25 mouse cellular contexts compared by ENCODE assay signal in genomic region chr2:131139287-131139686, GRCm38 (mm10). TPM values are rescaled to one million over a fixed set of nuclear protein-coding genes. Genes with fewer than 3 reads are reported as not detected.
A peak's percentile ranks its signal among the peaks of the same experiment; 100 is the strongest.
DNase-seq lines count a peak whose midpoint lies in the region; ATAC-seq lines count a peak whose summit lies in the region.
"Had no signal": no experiment of that assay in that cellular context is flagged by ENCODE, and none has a peak within 500 bp of the region (broad histone marks: within the 10 kb centered on the region; RNA-seq: fewer than 3 reads in every experiment).

No protein-coding gene starts in this region.

- DNase-seq in adrenal gland, postnatal 10 days, result peak; percentile 0
- no peak for DNase-seq in adrenal gland, postnatal 25 days
- no peak for DNase-seq in heart, adult 8-10 months (ENCODE audit: low spot score)
- DNase-seq in lung, postnatal 4 days, result no peak
- peak; percentile 0 for DNase-seq in urinary bladder, postnatal 10 days (ENCODE audit: low spot score)
- no peak for DNase-seq in urinary bladder, adult 2 months (ENCODE audit: low spot score)
- DNase-seq: adrenal gland, adult 2 months; cerebellum, postnatal 10 days; thymus, postnatal 36 days had no signal

- no peaks in the 10 kb centered on the region for H3K27me3 ChIP-seq in heart, embryonic 15.5 days
- H3K27me3 ChIP-seq in lung, embryonic 15.5 days, result no peaks in the 10 kb centered on the region
- H3K27me3 ChIP-seq: embryonic facial prominence, embryonic 12.5 days; forebrain, embryonic 13.5 days had no signal

- 83% methylated on average over 5 of the region's 5 CpGs for WGBS in heart, embryonic 15.5 days
- 80% methylated on average over 5 of the region's 5 CpGs for WGBS in lung, embryonic 15.5 days

- H3K4me1 ChIP-seq in heart, embryonic 15.5 days (replicated peaks), result peaks cover 53% of the 10 kb centered on the region
- H3K4me1 ChIP-seq in lung, embryonic 15.5 days, result peaks cover 21% of the 10 kb centered on the region

- no peak for ATAC-seq in heart, embryonic 15.5 days (replicated peaks; ENCODE audit: insufficient number of reproducible peaks, insufficient read depth, low FRiP score, low read depth)
- ATAC-seq in lung, embryonic 15.5 days (ENCODE audit: borderline replicate concordance, extremely low read depth, low FRiP score, low TSS enrichment), result no peak
- ATAC-seq: forebrain, embryonic 13.5 days; hindbrain, postnatal 0 days had no signal

- H3K27ac ChIP-seq in heart, embryonic 15.5 days, result peak overlapping the region; percentile 80
- H3K27ac ChIP-seq in lung, embryonic 15.5 days, result peak overlapping the region; percentile 73; the same call in 1 of the 2 replicates
- H3K27ac ChIP-seq: embryonic facial prominence, embryonic 12.5 days; forebrain, embryonic 13.5 days; hindbrain, postnatal 0 days; left cerebral cortex, adult 2 months had no signal

- H3K9ac ChIP-seq in heart, embryonic 15.5 days, result no peak overlapping the region
- no peak overlapping the region for H3K9ac ChIP-seq in lung, embryonic 15.5 days
- H3K9ac ChIP-seq: embryonic facial prominence, embryonic 12.5 days; forebrain, embryonic 13.5 days; liver, embryonic 14.5 days had no signal

- H3K9me3 ChIP-seq in heart, embryonic 15.5 days (replicated peaks), result no peaks in the 10 kb centered on the region
- no peaks in the 10 kb centered on the region for H3K9me3 ChIP-seq in lung, embryonic 15.5 days
- H3K9me3 ChIP-seq: embryonic facial prominence, embryonic 12.5 days; forebrain, embryonic 13.5 days; limb, embryonic 10.5 days had no signal

- peaks cover 9% of the 10 kb centered on the region for H3K36me3 ChIP-seq in heart, embryonic 15.5 days
- H3K36me3 ChIP-seq in lung, embryonic 15.5 days, result peaks cover 14% of the 10 kb centered on the region

- no peak overlapping the region for H3K4me3 ChIP-seq in heart, embryonic 15.5 days
- no peak overlapping the region for H3K4me3 ChIP-seq in lung, embryonic 15.5 days
- H3K4me3 ChIP-seq: embryonic facial prominence, embryonic 12.5 days; erythroblast, embryonic 14.5 days; forebrain, embryonic 13.5 days; left cerebral cortex, adult 2 months; limb, embryonic 10.5 days had no signal

- no peak overlapping the region for H3K4me2 ChIP-seq in heart, embryonic 15.5 days
- H3K4me2 ChIP-seq in lung, embryonic 15.5 days, result no peak overlapping the region
- H3K4me2 ChIP-seq: embryonic facial prominence, embryonic 12.5 days; forebrain, embryonic 13.5 days had no signal

RNA-seq across cellular contexts. Expression of gene Gm11037, which starts 6.0 kb away (rescaled TPM):
- total RNA-seq in adrenal gland, postnatal 10 days (2021), result not detected
- total RNA-seq in adrenal gland, postnatal 25 days (2021), result not detected in 2 replicates
- not detected in 2 replicates for polyA plus RNA-seq in heart, embryonic 15.5 days (2015; fragmentation: Nextera tagmentation; extraction: Ambion mirVana)
- total RNA-seq in heart, adult 8-10 months (2022), result not detected
- polyA plus RNA-seq in lung, embryonic 15.5 days (2015; fragmentation: Nextera tagmentation; extraction: Ambion mirVana), result not detected in 2 replicates
- polyA plus RNA-seq in urinary bladder, adult 2 months (2012; rRNA removed), result not detected in 2 replicates
- total RNA-seq: adrenal gland, adult 2 months; gastrocnemius, postnatal 4 days; hematopoietic stem cell, adult 5-6 weeks; hindbrain, postnatal 0 days; left cerebral cortex, adult 2 months; megakaryocyte-erythroid progenitor cell, adult 5-6 weeks; midbrain, postnatal 0 days; neutrophil, adult 5-6 weeks had no signal
- polyA plus RNA-seq: adrenal gland, adult 2 months; embryonic facial prominence, embryonic 12.5 days; erythroblast, embryonic 14.5 days; forebrain, embryonic 13.5 days; hindbrain, postnatal 0 days; intestine, postnatal 0 days; limb, embryonic 10.5 days; liver, embryonic 14.5 days; midbrain, postnatal 0 days; testis, adult 2 months had no signal

RNA-seq across cellular contexts. Expression of gene Hspa12b, which starts 12.2 kb away (rescaled TPM):
- total RNA-seq in adrenal gland, postnatal 10 days (2021), result 10 to 100 TPM; 23.5 to 27.5 TPM
- total RNA-seq in adrenal gland, postnatal 25 days (2021), result 10.8 and 12.2 TPM in 2 replicates
- polyA plus RNA-seq in heart, embryonic 15.5 days (2015; fragmentation: Nextera tagmentation; extraction: Ambion mirVana), result 10.0 and 11.4 TPM in 2 replicates
- total RNA-seq in heart, adult 8-10 months (2022), result 10 to 100 TPM; 21.5 to 33.7 (median 31.0) TPM
- 15.0 and 16.5 TPM in 2 replicates for polyA plus RNA-seq in lung, embryonic 15.5 days (2015; fragmentation: Nextera tagmentation; extraction: Ambion mirVana)
- polyA plus RNA-seq in urinary bladder, adult 2 months (2012; rRNA removed), result 33.1 and 34.8 TPM in 2 replicates
- total RNA-seq: neutrophil, adult 5-6 weeks had no signal

RNA-seq across cellular contexts. Expression of gene 1700037H04Rik, which starts 20.6 kb away (rescaled TPM):
- total RNA-seq in adrenal gland, postnatal 10 days (2021), result 10 to 100 TPM; 82.0 to 96.4 TPM
- 59.8 and 74.8 TPM in 2 replicates for total RNA-seq in adrenal gland, postnatal 25 days (2021)
- polyA plus RNA-seq in heart, embryonic 15.5 days (2015; fragmentation: Nextera tagmentation; extraction: Ambion mirVana), result 59.5 and 71.3 TPM in 2 replicates
- 10 to 100 TPM in 3 of 4 experiments, 1 to 10 TPM in 1; 9.7 to 12.1 (median 10.5) TPM for total RNA-seq in heart, adult 8-10 months (2022)
- polyA plus RNA-seq in lung, embryonic 15.5 days (2015; fragmentation: Nextera tagmentation; extraction: Ambion mirVana), result 60.4 and 61.5 TPM in 2 replicates
- 51.9 and 54.5 TPM in 2 replicates for polyA plus RNA-seq in urinary bladder, adult 2 months (2012; rRNA removed)

RNA-seq across cellular contexts. Expression of gene Cenpb, which starts 40.6 kb away (rescaled TPM):
- 10 to 100 TPM; 76.2 to 86.6 TPM for total RNA-seq in adrenal gland, postnatal 10 days (2021)
- 52.9 and 66.5 TPM in 2 replicates for total RNA-seq in adrenal gland, postnatal 25 days (2021)
- 7.5 and 10.7 TPM in 2 replicates for polyA plus RNA-seq in heart, embryonic 15.5 days (2015; fragmentation: Nextera tagmentation; extraction: Ambion mirVana)
- 10 to 100 TPM; 89.5 to 93.4 (median 90.3) TPM for total RNA-seq in heart, adult 8-10 months (2022)
- polyA plus RNA-seq in lung, embryonic 15.5 days (2015; fragmentation: Nextera tagmentation; extraction: Ambion mirVana), result 12.6 and 14.1 TPM in 2 replicates
- 60.4 and 94.3 TPM in 2 replicates for polyA plus RNA-seq in urinary bladder, adult 2 months (2012; rRNA removed)

RNA-seq across cellular contexts. Expression of gene Cdc25b, which starts 47.5 kb away (rescaled TPM):
- total RNA-seq in adrenal gland, postnatal 10 days (2021), result 10 to 100 TPM; 13.6 to 22.4 TPM
- total RNA-seq in adrenal gland, postnatal 25 days (2021), result 8.3 and 10.8 TPM in 2 replicates
- 49.9 and 61.4 TPM in 2 replicates for polyA plus RNA-seq in heart, embryonic 15.5 days (2015; fragmentation: Nextera tagmentation; extraction: Ambion mirVana)
- 1 to 10 TPM; 4.3 to 4.9 (median 4.5) TPM for total RNA-seq in heart, adult 8-10 months (2022)
- 56.1 and 58.4 TPM in 2 replicates for polyA plus RNA-seq in lung, embryonic 15.5 days (2015; fragmentation: Nextera tagmentation; extraction: Ambion mirVana)
- 38.9 and 39.3 TPM in 2 replicates for polyA plus RNA-seq in urinary bladder, adult 2 months (2012; rRNA removed)

Comparison
In these comparisons a context has a peak if more than half of its experiments do, and no peak if none do; other contexts are left out.
1. DNase-seq: peak in adrenal gland, postnatal 10 days (single experiment) and urinary bladder, postnatal 10 days (single experiment); none in adrenal gland, postnatal 25 days (single experiment), heart, adult 8-10 months (single experiment), lung, postnatal 4 days (0 of 2) and urinary bladder, adult 2 months (single experiment).